7 mouse cellular contexts compared by ENCODE assay signal in genomic region chr8:83566469-83567395, GRCm38 (mm10). TPM values are rescaled to one million over a fixed set of nuclear protein-coding genes. Genes with fewer than 3 reads are reported as not detected.
DNase-seq lines count a peak whose midpoint lies in the region; ATAC-seq and TF ChIP-seq lines count a peak whose summit lies in the region.

Gene Ndufb7 (plus strand): TSS chr8:83566671.

- peaks cover 33% of the 10 kb centered on the region for H3K36me3 ChIP-seq in embryonic facial prominence, embryonic 12.5 days
- peaks cover under 1% of the 10 kb centered on the region; the same call in 1 of the 2 replicates for H3K36me3 ChIP-seq in kidney, adult 2 months (ENCODE audit: control insufficient read depth, insufficient read depth, low read length)
- H3K36me3 ChIP-seq in limb, embryonic 12.5 days, result peaks cover 23% of the 10 kb centered on the region
- peaks cover 12% of the 10 kb centered on the region for H3K36me3 ChIP-seq in midbrain, embryonic 15.5 days (replicated peaks)
- peaks cover 6% of the 10 kb centered on the region for H3K36me3 ChIP-seq in spleen, adult 2 months (ENCODE audit: control insufficient read depth, insufficient read depth, low read length)

- TF ChIP-seq POLR2A in kidney, adult 2 months (IDR thresholded peaks at IDR 0.05; ENCODE audit: low read depth, low read length), result no peak
- TF ChIP-seq POLR2A in spleen, adult 2 months (IDR thresholded peaks at IDR 0.05; ENCODE audit: low read depth, low read length), result peak; percentile 23; the same call in 1 of the 2 replicates

- peak; percentile 79 for ATAC-seq in embryonic facial prominence, embryonic 12.5 days (ENCODE audit: insufficient number of reproducible peaks, insufficient read depth, low FRiP score, low TSS enrichment)
- peak; percentile 84 for ATAC-seq in limb, embryonic 12.5 days (ENCODE audit: insufficient number of reproducible peaks, insufficient read depth, low FRiP score, low TSS enrichment, low read depth)
- ATAC-seq in midbrain, embryonic 15.5 days (replicated peaks), result peak; percentile 90

- DNase-seq in adrenal gland, postnatal 25 days, result peak; percentile 96
- peak; percentile 96 to 98 for DNase-seq in heart, adult 18-20 months
- peak; percentile 97 for DNase-seq in kidney, adult 2 months
- peak; percentile 81 to 91 for DNase-seq in spleen, adult 2 months (ENCODE audit: low read depth in 1 of 2, low spot score in 2 of 2)

- no peaks in the 10 kb centered on the region for H3K9me3 ChIP-seq in embryonic facial prominence, embryonic 12.5 days
- no peaks in the 10 kb centered on the region for H3K9me3 ChIP-seq in limb, embryonic 12.5 days
- H3K9me3 ChIP-seq in midbrain, embryonic 15.5 days, result no peaks in the 10 kb centered on the region

- H3K27me3 ChIP-seq in embryonic facial prominence, embryonic 12.5 days, result no peaks in the 10 kb centered on the region
- H3K27me3 ChIP-seq in kidney, adult 2 months (replicated peaks; ENCODE audit: control insufficient read depth, insufficient read depth, low read length), result no peaks in the 10 kb centered on the region
- H3K27me3 ChIP-seq in limb, embryonic 12.5 days, result no peaks in the 10 kb centered on the region
- H3K27me3 ChIP-seq in midbrain, embryonic 15.5 days (replicated peaks), result no peaks in the 10 kb centered on the region
- H3K27me3 ChIP-seq in spleen, adult 2 months (ENCODE audit: control insufficient read depth, insufficient read depth, low read length), result no peaks in the 10 kb centered on the region

- peak within 1 kb of the TSS; percentile 37; the same call in 1 of the 2 replicates for H3K27ac ChIP-seq in embryonic facial prominence, embryonic 12.5 days
- peak within 1 kb of the TSS; percentile 91 for H3K27ac ChIP-seq in kidney, adult 2 months (ENCODE audit: insufficient read depth, low read depth, low read length)
- peak within 1 kb of the TSS; percentile 59; the same call in 1 of the 2 replicates for H3K27ac ChIP-seq in limb, embryonic 12.5 days
- H3K27ac ChIP-seq in midbrain, embryonic 15.5 days, result peak within 1 kb of the TSS; percentile 84
- peak within 1 kb of the TSS; percentile 82 for H3K27ac ChIP-seq in spleen, adult 2 months (ENCODE audit: insufficient read depth, low read length)

- peak within 1 kb of the TSS; percentile 87 for H3K4me2 ChIP-seq in embryonic facial prominence, embryonic 12.5 days (replicated peaks)
- H3K4me2 ChIP-seq in limb, embryonic 12.5 days, result peak within 1 kb of the TSS; percentile 93
- H3K4me2 ChIP-seq in midbrain, embryonic 15.5 days, result peak within 1 kb of the TSS; percentile 84

- H3K4me1 ChIP-seq in embryonic facial prominence, embryonic 12.5 days, result peaks cover 16% of the 10 kb centered on the region
- peaks cover 7% of the 10 kb centered on the region for H3K4me1 ChIP-seq in kidney, adult 2 months (ENCODE audit: control insufficient read depth, insufficient read depth, low read length)
- peaks cover 14% of the 10 kb centered on the region for H3K4me1 ChIP-seq in limb, embryonic 12.5 days (replicated peaks)
- peaks cover 21% of the 10 kb centered on the region for H3K4me1 ChIP-seq in midbrain, embryonic 15.5 days
- H3K4me1 ChIP-seq in spleen, adult 2 months (ENCODE audit: control insufficient read depth, insufficient read depth, insufficient read length), result peaks cover 3% of the 10 kb centered on the region; the same call in 1 of the 2 replicates

- peak within 1 kb of the TSS; percentile 80 for H3K9ac ChIP-seq in embryonic facial prominence, embryonic 12.5 days
- H3K9ac ChIP-seq in limb, embryonic 12.5 days (replicated peaks), result peak within 1 kb of the TSS; percentile 77
- peak within 1 kb of the TSS; percentile 75 for H3K9ac ChIP-seq in midbrain, embryonic 15.5 days

- peak within 1 kb of the TSS; percentile 69 for H3K4me3 ChIP-seq in embryonic facial prominence, embryonic 12.5 days
- H3K4me3 ChIP-seq in kidney, adult 2 months (ENCODE audit: insufficient read depth, low read depth, low read length), result peak within 1 kb of the TSS; percentile 89
- H3K4me3 ChIP-seq in limb, embryonic 12.5 days (replicated peaks), result peak within 1 kb of the TSS; percentile 68
- peak within 1 kb of the TSS; percentile 83 for H3K4me3 ChIP-seq in midbrain, embryonic 15.5 days
- peak within 1 kb of the TSS; percentile 90 for H3K4me3 ChIP-seq in spleen, adult 2 months (ENCODE audit: extremely low read depth, insufficient read depth, insufficient read length)

- WGBS in embryonic facial prominence, embryonic 12.5 days, result under 1% methylated on average over 48 of the region's 48 CpGs
- under 1% methylated on average over 48 of the region's 48 CpGs for WGBS in kidney, adult 2 months
- WGBS in limb, embryonic 12.5 days, result under 1% methylated on average over 48 of the region's 48 CpGs
- WGBS in midbrain, embryonic 15.5 days, result 1% methylated on average over 48 of the region's 48 CpGs
- WGBS in spleen, adult 2 months, result under 1% methylated on average over 47 of the region's 48 CpGs

- peak; percentile 96 for TF ChIP-seq CTCF in kidney, adult 2 months (conservative IDR thresholded peaks at IDR 0.05; ENCODE audit: insufficient read depth, insufficient read length, low read depth, low read length)
- TF ChIP-seq CTCF in spleen, adult 2 months (IDR thresholded peaks at IDR 0.05; ENCODE audit: extremely low read depth, insufficient read depth, insufficient read length, insufficient replicate concordance), result peak; percentile 88; the same call in 1 of the 2 replicates

RNA-seq across cellular contexts. Expression of gene Ndufb7, which starts in this region (rescaled TPM):
- total RNA-seq in adrenal gland, postnatal 25 days (2021), result 223 and 229 TPM in 2 replicates
- 312 and 333 TPM in 2 replicates for polyA plus RNA-seq in embryonic facial prominence, embryonic 12.5 days (2016; fragmentation: Nextera tagmentation; extraction: Ambion mirVana)
- total RNA-seq in heart, adult 18-20 months (2021), result 100 to 1,000 TPM; 661 to 773 TPM
- polyA plus RNA-seq in kidney, adult 2 months (2012; rRNA removed), result 704 and 720 TPM in 2 replicates
- polyA plus RNA-seq in limb, embryonic 12.5 days (2016; fragmentation: Nextera tagmentation; extraction: Ambion mirVana), result 302 and 305 TPM in 2 replicates
- 336 and 348 TPM in 2 replicates for polyA plus RNA-seq in midbrain, embryonic 15.5 days (2015; fragmentation: Nextera tagmentation; extraction: Ambion mirVana)
- 169 and 246 TPM in 2 replicates for polyA plus RNA-seq in spleen, adult 2 months (2012; rRNA removed)

Comparison
In these comparisons a context has a peak if more than half of its experiments do, and no peak if none do; other contexts are left out.
1. Peak in every context shown above with its lines: DNase-seq, ATAC-seq, H3K4me3 ChIP-seq and H3K27ac ChIP-seq.
2. H3K27ac ChIP-seq: peak in every context shown above with its lines; median percentile 91 in kidney, adult 2 months; 84 in midbrain, embryonic 15.5 days; 82 in spleen, adult 2 months; 59 in limb, embryonic 12.5 days; 37 in embryonic facial prominence, embryonic 12.5 days.